Mouse (Mus musculus): ENCODE measurements at regions not wholly inside any gene's neighbourhood (a gene's known extent, or its start where the extent isn't known, plus 50 kb on each side); places are given as distances from the start of the nearest gene placed in this dataset.

GRCm38 (mm10) chr1:61531487-61531886, 107.1 kb upstream of the Pard3b start:
- TF ChIP-seq CTCF (IDR thresholded peaks at IDR 0.05; ENCODE audit: extremely low read depth, insufficient read depth, insufficient read length, insufficient replicate concordance) (no peak), POLR2A (IDR thresholded peaks at IDR 0.05; ENCODE audit: low read depth, low read length) (no peak)
